Mouse (Mus musculus): ENCODE measurements around the gene Gm11437. TPM values are rescaled to one million over a fixed set of nuclear protein-coding genes. Genes with fewer than 3 reads are reported as not detected.

Gm11437 gene
- polyA plus RNA-seq, 1 experiment from 2014 or later: 0.31 TPM

DNA sequence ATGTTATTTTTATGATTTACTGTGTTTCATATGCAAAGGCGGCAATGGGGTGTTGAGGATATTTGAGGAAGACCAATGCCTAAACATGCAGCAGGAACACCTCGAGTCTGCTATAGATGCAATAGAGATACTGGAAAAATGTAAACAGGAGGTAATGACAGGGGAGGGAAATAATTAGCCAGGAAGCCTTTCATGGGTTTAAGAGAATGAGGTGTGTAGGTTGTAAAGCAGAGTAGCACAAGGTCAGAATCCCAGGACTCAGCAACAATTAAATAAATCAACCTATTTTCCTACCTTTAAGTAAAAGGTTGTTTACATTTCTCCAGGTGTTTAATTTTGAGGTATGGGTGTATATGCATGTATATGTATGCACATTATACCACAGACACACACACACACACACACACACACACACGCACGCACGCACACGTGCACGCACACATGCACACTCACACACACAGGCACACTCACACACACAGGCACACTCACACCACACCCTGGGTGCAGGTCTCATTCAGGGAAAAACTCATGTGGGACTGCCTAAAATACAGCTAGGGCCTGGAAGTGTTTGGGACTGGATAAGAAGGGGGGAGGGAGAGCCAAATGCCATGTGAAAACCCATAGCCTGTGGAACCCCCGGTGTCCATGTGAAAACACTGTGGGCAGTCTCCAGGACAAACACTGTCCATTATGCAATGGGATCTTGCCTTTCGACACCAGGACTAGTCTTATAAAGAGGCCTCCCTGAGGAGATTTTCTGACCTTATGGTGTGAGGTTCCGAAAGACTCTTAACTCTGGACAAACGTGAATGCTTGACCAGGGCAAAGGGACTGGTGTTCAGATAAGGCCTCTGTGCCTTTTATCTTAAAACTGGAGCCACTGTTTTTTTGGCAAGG lies 5.5 kb upstream of the Gm11437 start:
- no peak overlapping the region for H3K4me3 ChIP-seq
- ATAC-seq (replicated peaks): no peak
- H3K9ac ChIP-seq: no peak overlapping the region
- no peaks in the 10 kb centered on the region for H3K9me3 ChIP-seq
- no peaks in the 10 kb centered on the region for H3K36me3 ChIP-seq (replicated peaks)
- 70% methylated on average over 11 of the region's 11 CpGs for WGBS
- H3K4me2 ChIP-seq: no peak overlapping the region
- peaks cover 3% of the 10 kb centered on the region; the same call in 1 of the 2 replicates for H3K4me1 ChIP-seq
- no peaks in the 10 kb centered on the region for H3K27me3 ChIP-seq (replicated peaks)
- no peak overlapping the region for H3K27ac ChIP-seq

DNA sequence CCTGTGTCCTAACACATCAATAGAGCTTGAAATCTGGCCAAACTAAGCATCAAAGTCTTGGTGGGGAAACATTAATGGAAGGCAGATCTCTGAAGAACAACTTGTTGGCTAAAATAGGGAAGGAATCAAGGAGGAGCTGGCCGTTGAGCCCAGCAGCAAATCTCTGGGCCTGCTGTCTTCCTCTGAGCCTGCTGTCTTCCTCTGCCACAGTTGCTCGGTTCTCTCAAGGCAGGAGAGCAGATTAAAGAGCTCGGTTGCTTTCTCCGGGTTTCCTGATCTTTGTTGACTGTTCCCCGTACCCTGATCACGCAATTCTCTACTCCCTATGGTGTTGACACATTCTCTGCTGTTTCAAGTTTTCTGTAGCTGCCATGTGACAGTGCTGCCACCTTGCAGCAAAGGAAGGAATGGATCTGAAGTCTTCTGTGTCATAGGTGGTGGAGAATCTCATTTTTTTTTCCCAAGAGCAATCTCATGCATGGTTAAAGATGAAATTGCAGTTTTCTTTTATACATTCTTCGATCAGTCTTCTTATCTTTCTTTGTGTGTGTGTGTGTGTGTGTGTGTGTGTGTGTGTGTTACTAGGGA lies 1.5 kb upstream of the Gm11437 start:
- H3K9ac ChIP-seq: no peak overlapping the region
- WGBS: 20% methylated on average over 7 of the region's 7 CpGs
- H3K9me3 ChIP-seq: no peaks in the 10 kb centered on the region
- no peak overlapping the region for H3K27ac ChIP-seq
- H3K27me3 ChIP-seq (replicated peaks): no peaks in the 10 kb centered on the region
- no peaks in the 10 kb centered on the region for H3K36me3 ChIP-seq (replicated peaks)
- no peak overlapping the region for H3K4me3 ChIP-seq
- ATAC-seq (replicated peaks): no peak
- peaks cover 3% of the 10 kb centered on the region; the same call in 1 of the 2 replicates for H3K4me1 ChIP-seq
- H3K4me2 ChIP-seq: peak overlapping the region; percentile 33; the same call in 1 of the 2 replicates

DNA sequence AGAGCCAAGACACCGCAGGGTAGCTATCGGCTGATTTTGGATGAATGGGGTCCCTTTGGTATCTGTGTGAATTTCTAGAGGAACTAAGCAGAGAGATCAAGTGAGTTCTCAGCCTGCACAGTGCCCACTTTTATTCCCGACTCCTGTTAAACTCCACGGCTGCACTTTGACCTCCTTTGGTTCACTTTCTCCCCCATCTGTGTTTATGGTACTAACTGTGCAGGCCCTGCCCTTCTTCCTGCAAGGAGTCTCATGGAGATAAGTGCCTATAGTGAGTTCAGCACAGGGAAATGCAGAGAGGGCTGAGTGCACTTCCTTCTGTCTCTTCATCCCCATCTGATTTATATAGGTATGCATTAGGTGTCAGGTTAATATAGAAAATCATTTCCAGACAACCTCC lies 2.7 kb downstream of the Gm11437 start:
- no peaks in the 10 kb centered on the region for H3K9me3 ChIP-seq
- no peak overlapping the region for H3K4me2 ChIP-seq
- no peak overlapping the region for H3K9ac ChIP-seq
- no peaks in the 10 kb centered on the region for H3K36me3 ChIP-seq (replicated peaks)
- ATAC-seq (replicated peaks): no peak
- 82% methylated on average over 4 of the region's 4 CpGs for WGBS
- no peak overlapping the region for H3K4me3 ChIP-seq
- no peak overlapping the region for H3K27ac ChIP-seq
- no peaks in the 10 kb centered on the region for H3K27me3 ChIP-seq (replicated peaks)
- H3K4me1 ChIP-seq: peaks cover 3% of the 10 kb centered on the region; the same call in 1 of the 2 replicates

DNA sequence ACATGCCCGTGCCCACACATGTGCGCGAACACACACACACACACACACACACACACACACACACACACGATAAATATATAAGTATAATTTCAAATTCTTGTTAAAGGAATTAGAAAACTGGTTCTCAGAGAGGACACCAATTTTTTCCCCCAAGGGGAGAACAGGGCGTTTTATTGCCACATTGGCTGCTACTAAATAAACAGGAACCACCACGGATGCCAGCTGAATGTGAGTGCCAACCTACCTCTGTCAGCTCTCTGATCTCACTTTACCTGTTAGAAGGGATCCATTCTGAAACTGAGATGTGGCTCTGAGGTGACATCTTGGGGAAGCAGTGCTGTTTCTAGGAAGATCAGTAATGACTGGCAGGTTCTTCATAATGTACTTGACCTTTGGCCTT lies 3.2 kb downstream of the Gm11437 start:
- WGBS: 91% methylated on average over 6 of the region's 6 CpGs
- Histone ChIP-seq H3K4me1 (peaks cover 3% of the 10 kb centered on the region; the same call in 1 of the 2 replicates), H3K9me3 (no peaks in the 10 kb centered on the region), H3K27ac (no peak overlapping the region), H3K4me2 (no peak overlapping the region), H3K4me3 (no peak overlapping the region), H3K27me3 (replicated peaks) (no peaks in the 10 kb centered on the region), H3K9ac (no peak overlapping the region), H3K36me3 (replicated peaks) (no peaks in the 10 kb centered on the region)
- ATAC-seq (replicated peaks): no peak

DNA sequence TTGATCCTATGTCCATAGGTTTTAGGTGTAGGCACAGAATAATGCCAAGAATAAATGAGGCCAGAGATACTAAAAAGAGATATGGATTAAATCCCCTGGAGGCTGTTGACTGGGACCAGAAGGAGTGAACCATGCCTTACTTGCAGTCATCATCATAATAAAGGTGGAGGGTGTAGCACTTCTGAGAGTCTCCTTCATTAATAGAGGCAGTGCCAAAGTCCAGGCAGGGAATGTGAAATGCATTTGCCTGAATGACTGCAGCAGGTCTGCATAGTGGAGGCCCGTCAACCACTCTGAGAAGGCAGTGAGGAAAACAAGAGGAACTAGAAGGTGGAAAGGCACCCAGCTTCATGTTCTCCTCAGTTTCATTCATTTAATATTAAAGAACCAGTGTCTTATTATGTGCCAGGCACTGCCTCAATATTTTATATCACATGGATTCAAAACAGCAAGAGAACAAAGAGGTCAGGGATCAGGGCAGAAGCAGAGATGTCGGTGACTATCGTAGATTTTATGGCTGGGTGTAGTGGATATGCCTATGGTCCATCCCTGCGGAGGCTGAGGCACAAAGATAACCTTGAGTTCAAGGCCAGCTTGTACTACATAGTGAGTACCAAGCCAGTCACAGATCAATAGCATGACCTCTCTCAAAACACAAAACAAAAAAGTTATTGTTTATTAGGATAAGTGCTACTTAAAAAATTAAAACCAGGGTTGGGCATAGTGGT lies 10.6 kb downstream of the Gm11437 start:
- no peak for ATAC-seq (replicated peaks)
- H3K36me3 ChIP-seq (replicated peaks): no peaks in the 10 kb centered on the region
- H3K4me1 ChIP-seq: no peaks in the 10 kb centered on the region
- 90% methylated on average over 4 of the region's 4 CpGs for WGBS
- no peaks in the 10 kb centered on the region for H3K9me3 ChIP-seq
- H3K4me3 ChIP-seq: no peak overlapping the region
- no peak overlapping the region for H3K9ac ChIP-seq
- H3K27me3 ChIP-seq (replicated peaks): no peaks in the 10 kb centered on the region
- H3K27ac ChIP-seq: no peak overlapping the region
- H3K4me2 ChIP-seq: no peak overlapping the region

DNA sequence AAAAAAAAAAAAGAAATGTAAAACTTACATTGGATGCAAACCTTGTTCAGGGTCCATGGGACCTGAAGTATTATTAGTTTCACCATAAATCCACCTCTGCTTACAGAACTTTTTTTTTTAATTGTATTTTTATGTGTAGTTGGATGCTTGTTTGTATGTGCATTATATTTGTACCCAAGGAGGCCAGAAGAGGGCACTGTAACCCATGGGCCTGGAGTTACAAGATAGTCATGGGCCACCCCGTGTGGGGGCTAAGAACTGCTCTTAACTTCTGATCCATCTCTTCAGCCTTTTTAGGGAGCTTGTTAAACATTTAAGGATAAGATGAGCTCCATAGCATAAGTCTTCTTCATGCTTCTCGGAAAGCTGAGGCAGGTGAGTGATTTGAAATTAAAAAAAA lies 16.4 kb downstream of the Gm11437 start:
- Histone ChIP-seq H3K9ac (no peak overlapping the region), H3K4me3 (no peak overlapping the region), H3K27ac (no peak overlapping the region), H3K4me2 (no peak overlapping the region), H3K36me3 (replicated peaks) (no peaks in the 10 kb centered on the region), H3K4me1 (no peaks in the 10 kb centered on the region), H3K9me3 (no peaks in the 10 kb centered on the region), H3K27me3 (replicated peaks) (no peaks in the 10 kb centered on the region)
- ATAC-seq (replicated peaks): no peak
- WGBS: 67% methylated on average over 2 of the region's 2 CpGs

DNA sequence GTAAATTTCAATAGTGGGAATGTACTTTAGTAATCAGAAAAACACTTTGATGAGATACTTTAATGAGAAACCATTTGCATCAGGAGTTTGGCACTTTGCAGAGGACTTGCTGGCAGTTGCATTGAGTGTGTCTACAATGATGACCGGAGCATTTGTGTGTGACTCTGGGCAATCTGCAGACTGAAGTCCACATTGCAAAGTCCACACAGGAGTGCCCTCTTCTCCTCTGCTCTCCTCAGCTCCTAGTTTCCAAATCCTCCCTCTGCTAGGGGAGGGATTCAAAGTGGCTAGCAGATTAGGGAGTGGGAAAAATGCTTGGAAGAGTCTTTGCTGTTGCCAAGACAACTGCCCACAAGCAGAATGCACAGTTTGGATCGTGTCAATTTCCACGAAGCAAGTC lies 21.2 kb downstream of the Gm11437 start:
- H3K9me3 ChIP-seq: no peaks in the 10 kb centered on the region

DNA sequence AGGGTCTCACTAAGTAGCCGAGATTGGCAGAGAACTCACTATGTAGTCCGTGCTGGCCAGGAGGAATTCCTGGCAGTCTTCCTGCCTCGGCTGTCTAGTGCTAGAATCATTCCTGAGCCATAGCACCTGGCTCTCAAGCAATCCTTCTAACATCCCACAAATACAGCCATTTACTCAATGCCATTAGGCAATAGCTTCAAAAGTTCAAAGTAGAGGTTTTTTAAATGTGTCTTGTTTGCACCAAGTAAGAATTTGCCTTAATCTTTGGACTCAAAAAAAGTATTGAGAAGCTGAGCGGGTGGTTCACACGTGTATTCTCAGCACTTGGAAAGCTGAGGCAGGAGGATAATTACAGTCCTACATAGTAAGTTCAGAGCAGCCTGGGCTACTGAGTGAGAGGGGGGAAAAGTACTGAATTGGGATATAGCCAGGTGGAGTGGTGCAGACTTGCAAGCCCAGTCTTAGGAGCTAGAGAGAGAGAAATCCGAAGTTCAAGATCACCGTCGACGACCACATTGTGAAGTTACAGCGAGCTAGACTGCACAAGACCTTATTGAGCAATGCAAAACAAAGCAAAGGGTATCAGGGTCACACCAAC lies 22.0 kb downstream of the Gm11437 start:
- H3K27ac ChIP-seq: no peak overlapping the region
- WGBS: 66% methylated on average over 10 of the region's 10 CpGs
- no peak for ATAC-seq (replicated peaks)
- no peak overlapping the region for H3K4me2 ChIP-seq
- no peaks in the 10 kb centered on the region for H3K4me1 ChIP-seq
- no peak overlapping the region for H3K9ac ChIP-seq
- no peaks in the 10 kb centered on the region for H3K9me3 ChIP-seq
- H3K36me3 ChIP-seq (replicated peaks): no peaks in the 10 kb centered on the region
- no peak overlapping the region for H3K4me3 ChIP-seq
- no peaks in the 10 kb centered on the region for H3K27me3 ChIP-seq (replicated peaks)

More for the DNA sequence above, 21.2 kb downstream of the Gm11437 start:
- Histone ChIP-seq H3K9ac (no peak overlapping the region), H3K36me3 (replicated peaks) (no peaks in the 10 kb centered on the region), H3K4me1 (no peaks in the 10 kb centered on the region), H3K27ac (no peak overlapping the region), H3K4me3 (no peak overlapping the region), H3K4me2 (no peak overlapping the region), H3K27me3 (replicated peaks) (no peaks in the 10 kb centered on the region)
- WGBS: 29% methylated on average over 3 of the region's 3 CpGs
- ATAC-seq (replicated peaks): no peak

DNA sequence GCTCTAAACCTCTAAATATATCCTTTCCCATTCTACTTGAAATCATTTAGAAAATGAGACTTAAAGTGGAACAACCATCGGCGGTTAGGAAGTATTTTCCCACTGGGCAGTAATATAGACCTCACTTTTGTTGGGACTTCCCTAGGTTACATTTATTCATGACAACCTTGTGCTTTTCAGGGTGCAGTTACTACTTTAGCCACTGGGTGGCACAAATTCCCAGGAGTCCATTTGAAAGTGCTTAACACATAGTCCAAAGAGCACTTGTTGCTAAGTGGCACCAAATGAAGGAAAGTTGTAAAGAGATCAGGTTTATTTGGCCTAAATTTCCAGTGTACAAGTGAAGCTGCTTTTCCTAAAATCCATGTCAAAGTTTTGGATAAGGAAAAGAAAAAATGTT lies 25.5 kb downstream of the Gm11437 start:
- H3K36me3 ChIP-seq (replicated peaks): no peaks in the 10 kb centered on the region
- no peak overlapping the region for H3K9ac ChIP-seq
- H3K4me3 ChIP-seq: no peak overlapping the region
- no peak overlapping the region for H3K27ac ChIP-seq
- H3K4me1 ChIP-seq: no peaks in the 10 kb centered on the region
- H3K9me3 ChIP-seq: no peaks in the 10 kb centered on the region
- WGBS: 46% methylated on average over 2 of the region's 2 CpGs
- no peaks in the 10 kb centered on the region for H3K27me3 ChIP-seq (replicated peaks)
- H3K4me2 ChIP-seq: no peak overlapping the region
- ATAC-seq (replicated peaks): no peak

DNA sequence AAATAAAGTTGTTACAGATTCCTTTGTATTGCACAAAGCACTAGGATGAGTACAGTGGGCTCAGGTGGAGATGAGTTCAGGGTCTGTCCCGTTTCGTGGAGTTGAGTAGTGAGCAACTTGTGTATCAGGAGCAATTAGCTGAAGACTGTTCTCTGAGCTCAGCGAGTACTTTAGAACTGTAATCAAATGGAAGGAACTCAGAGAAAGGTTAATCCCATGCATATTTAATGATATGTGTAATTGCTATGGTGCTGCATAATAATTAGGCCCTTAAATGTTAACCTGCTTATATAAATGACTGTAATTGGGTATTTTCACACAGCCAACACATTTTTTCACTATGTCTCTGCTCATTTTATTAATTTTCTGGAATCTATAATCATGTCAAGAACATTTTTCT lies 30.8 kb downstream of the Gm11437 start:
- H3K27ac ChIP-seq: no peak overlapping the region
- no peaks in the 10 kb centered on the region for H3K27me3 ChIP-seq (replicated peaks)
- WGBS: 75% methylated on average over 3 of the region's 3 CpGs
- ATAC-seq (replicated peaks): no peak
- peaks cover 9% of the 10 kb centered on the region for H3K4me1 ChIP-seq
- no peak overlapping the region for H3K4me2 ChIP-seq
- H3K9me3 ChIP-seq: no peaks in the 10 kb centered on the region
- H3K9ac ChIP-seq: no peak overlapping the region
- no peaks in the 10 kb centered on the region; the same call in 1 of the 2 replicates for H3K36me3 ChIP-seq (replicated peaks)
- H3K4me3 ChIP-seq: no peak overlapping the region

DNA sequence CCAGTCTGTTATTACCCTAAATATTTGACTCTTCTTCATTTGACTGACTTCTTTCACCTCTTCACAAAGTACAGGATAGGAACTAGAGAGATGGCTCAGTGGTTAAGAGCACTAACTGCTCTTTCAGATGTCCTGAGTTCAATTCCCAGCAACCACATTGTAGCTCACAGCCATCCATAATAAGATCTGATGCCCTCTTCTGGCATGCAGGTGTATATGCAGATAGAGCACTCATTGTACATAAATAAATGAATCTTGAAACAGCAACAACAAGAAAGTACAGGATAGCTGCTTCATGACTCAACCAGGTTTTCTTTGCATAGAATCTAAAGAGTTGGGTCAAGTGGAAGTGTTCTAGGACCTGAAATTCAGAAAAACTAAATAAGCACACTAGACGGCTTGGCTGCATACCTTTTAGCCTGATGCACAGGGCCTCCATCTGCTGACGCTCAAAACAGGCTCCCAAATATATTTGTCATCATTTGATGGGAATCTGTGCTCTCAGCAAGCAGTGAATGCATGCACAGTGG lies 32.9 kb downstream of the Gm11437 start:
- Histone ChIP-seq H3K27ac (no peak overlapping the region), H3K4me2 (no peak overlapping the region), H3K27me3 (replicated peaks) (no peaks in the 10 kb centered on the region), H3K4me3 (no peak overlapping the region), H3K36me3 (replicated peaks) (no peaks in the 10 kb centered on the region; the same call in 1 of the 2 replicates), H3K9me3 (no peaks in the 10 kb centered on the region), H3K9ac (no peak overlapping the region), H3K4me1 (peaks cover 18% of the 10 kb centered on the region)
- WGBS: 82% methylated on average over 2 of the region's 2 CpGs
- ATAC-seq (replicated peaks): no peak

DNA sequence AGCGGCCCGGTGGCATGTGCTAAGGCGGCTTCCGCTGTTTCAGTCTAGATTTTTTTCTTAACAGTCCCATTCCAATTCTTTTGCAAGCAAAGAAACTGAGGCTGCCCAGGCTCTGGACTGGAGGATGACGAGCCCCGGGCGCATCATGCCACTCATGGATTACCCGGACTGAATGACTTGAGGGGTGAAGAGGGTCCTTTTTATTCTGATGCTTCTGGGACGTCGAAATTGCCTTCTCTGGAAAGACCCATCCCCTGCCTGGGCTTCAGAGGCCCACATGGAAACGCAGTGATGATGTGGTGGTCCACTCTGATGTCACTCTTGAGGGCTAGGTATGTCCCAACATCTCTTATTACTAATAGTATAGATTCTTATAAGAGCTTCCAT lies 37.5 kb downstream of the Gm11437 start:
- H3K4me3 ChIP-seq: peak overlapping the region; percentile 78
- H3K4me1 ChIP-seq: peaks cover 25% of the 10 kb centered on the region
- peaks cover 3% of the 10 kb centered on the region; the same call in 1 of the 2 replicates for H3K36me3 ChIP-seq (replicated peaks)
- WGBS: 4% methylated on average over 11 of the region's 11 CpGs
- H3K4me2 ChIP-seq: peak overlapping the region; percentile 71
- no peaks in the 10 kb centered on the region for H3K9me3 ChIP-seq
- peak; percentile 66 for ATAC-seq (replicated peaks)
- no peaks in the 10 kb centered on the region for H3K27me3 ChIP-seq (replicated peaks)
- peak overlapping the region; percentile 75 for H3K9ac ChIP-seq
- peak overlapping the region; percentile 84 for H3K27ac ChIP-seq
